Mouse (Mus musculus): ENCODE measurements around the gene Creld2. TPM values are rescaled to one million over a fixed set of nuclear protein-coding genes. Genes with fewer than 3 reads are reported as not detected.

Creld2 gene
- total and polyA plus RNA-seq, 2 experiments, result 32.6 to 51.4 TPM

GRCm38 (mm10) chr15:88861772-88862622, 42.6 kb downstream of the Creld2 start, which contains the start of gene Pim3:
Gene Pim3 (plus strand): TSS chr15:88862186.
- Histone ChIP-seq H3K4me3 (ENCODE audit: insufficient read depth, low read depth, low read length) (peak within 1 kb of the TSS; percentile 97), H3K9ac (ENCODE audit: low read depth, low read length) (peak within 1 kb of the TSS; percentile 100), H3K27ac (replicated peaks; ENCODE audit: insufficient read depth, low read depth, low read length) (peak within 1 kb of the TSS; percentile 88), H3K79me2 (ENCODE audit: control insufficient read depth, insufficient read depth, low read length) (peaks cover 18% of the 10 kb centered on the region), H3K4me1 (ENCODE audit: control insufficient read depth, insufficient read depth, low read length) (peaks cover 37% of the 10 kb centered on the region), H3K36me3 (ENCODE audit: control insufficient read depth, insufficient read depth, low read length) (peaks cover 18% of the 10 kb centered on the region), H3K27me3 (ENCODE audit: control insufficient read depth, insufficient read depth, low read length) (no peaks in the 10 kb centered on the region)
- WGBS, result under 1% methylated on average over 107 of the region's 107 CpGs
- TF ChIP-seq CTCF (IDR thresholded peaks at IDR 0.05; ENCODE audit: low read depth, low read length) (0 out of 2 replicates have a peak, but pooled peaks have one; percentile 10), POLR2A (IDR thresholded peaks at IDR 0.05; ENCODE audit: extremely low read depth, insufficient read depth, low read length) (peak; percentile 96)
- DNase-seq (ENCODE audit: extremely low read depth, low read depth, low spot score), result peak; percentile 92

- H3K4me3 ChIP-seq (ENCODE audit: insufficient read depth, low read depth, low read length), result peak overlapping the region; percentile 97
- no peak for DNase-seq (ENCODE audit: extremely low read depth, low read depth, low spot score)
- under 1% methylated on average over 98 of the region's 98 CpGs for WGBS
- peaks cover 18% of the 10 kb centered on the region for H3K36me3 ChIP-seq (ENCODE audit: control insufficient read depth, insufficient read depth, low read length)
- no peaks in the 10 kb centered on the region for H3K27me3 ChIP-seq (ENCODE audit: control insufficient read depth, insufficient read depth, low read length)
- 0 out of 2 replicates have a peak, but pooled peaks have one; percentile 1 for TF ChIP-seq CTCF (IDR thresholded peaks at IDR 0.05; ENCODE audit: low read depth, low read length)
- TF ChIP-seq POLR2A (IDR thresholded peaks at IDR 0.05; ENCODE audit: extremely low read depth, insufficient read depth, low read length), result no peak
- peaks cover 18% of the 10 kb centered on the region for H3K79me2 ChIP-seq (ENCODE audit: control insufficient read depth, insufficient read depth, low read length)
- peaks cover 34% of the 10 kb centered on the region for H3K4me1 ChIP-seq (ENCODE audit: control insufficient read depth, insufficient read depth, low read length)
- H3K27ac ChIP-seq (replicated peaks; ENCODE audit: insufficient read depth, low read depth, low read length), result peak overlapping the region; percentile 88
- H3K9ac ChIP-seq (ENCODE audit: low read depth, low read length), result peak overlapping the region; percentile 100
These were observed 43.6 kb downstream of the Creld2 start for GRCm38 (mm10) chr15:88862881-88863694.

GRCm38 (mm10) chr15:88863695-88864231, 44.3 kb downstream of the Creld2 start:
- TF ChIP-seq CTCF (IDR thresholded peaks at IDR 0.05; ENCODE audit: low read depth, low read length) (no peak), POLR2A (IDR thresholded peaks at IDR 0.05; ENCODE audit: extremely low read depth, insufficient read depth, low read length) (0 out of 2 replicates have a peak, but pooled peaks have one; percentile 39)
- peaks cover 18% of the 10 kb centered on the region for H3K36me3 ChIP-seq (ENCODE audit: control insufficient read depth, insufficient read depth, low read length)
- peaks cover 18% of the 10 kb centered on the region for H3K79me2 ChIP-seq (ENCODE audit: control insufficient read depth, insufficient read depth, low read length)
- WGBS, result under 1% methylated on average over 21 of the region's 39 CpGs
- peak overlapping the region; percentile 88 for H3K27ac ChIP-seq (replicated peaks; ENCODE audit: insufficient read depth, low read depth, low read length)
- H3K9ac ChIP-seq (ENCODE audit: low read depth, low read length), result peak overlapping the region; percentile 100
- H3K4me1 ChIP-seq (ENCODE audit: control insufficient read depth, insufficient read depth, low read length), result peaks cover 35% of the 10 kb centered on the region
- H3K27me3 ChIP-seq (ENCODE audit: control insufficient read depth, insufficient read depth, low read length), result no peaks in the 10 kb centered on the region
- peak overlapping the region; percentile 97 for H3K4me3 ChIP-seq (ENCODE audit: insufficient read depth, low read depth, low read length)
- DNase-seq (ENCODE audit: extremely low read depth, low read depth, low spot score), result peak; percentile 94

- DNase-seq (ENCODE audit: extremely low read depth, low read depth, low spot score), result peak; percentile 88
- Histone ChIP-seq H3K9ac (ENCODE audit: low read depth, low read length) (peak overlapping the region; percentile 100), H3K27ac (replicated peaks; ENCODE audit: insufficient read depth, low read depth, low read length) (peak overlapping the region; percentile 88), H3K4me1 (ENCODE audit: control insufficient read depth, insufficient read depth, low read length) (peaks cover 32% of the 10 kb centered on the region), H3K36me3 (ENCODE audit: control insufficient read depth, insufficient read depth, low read length) (peaks cover 18% of the 10 kb centered on the region), H3K4me3 (ENCODE audit: insufficient read depth, low read depth, low read length) (peak overlapping the region; percentile 97), H3K27me3 (ENCODE audit: control insufficient read depth, insufficient read depth, low read length) (no peaks in the 10 kb centered on the region), H3K79me2 (ENCODE audit: control insufficient read depth, insufficient read depth, low read length) (peaks cover 18% of the 10 kb centered on the region)
- WGBS, result 5% methylated on average over 22 of the region's 22 CpGs
- TF ChIP-seq CTCF (IDR thresholded peaks at IDR 0.05; ENCODE audit: low read depth, low read length), result no peak
- TF ChIP-seq POLR2A (IDR thresholded peaks at IDR 0.05; ENCODE audit: extremely low read depth, insufficient read depth, low read length), result 0 out of 2 replicates have a peak, but pooled peaks have one; percentile 1
These were observed 45.0 kb downstream of the Creld2 start for GRCm38 (mm10) chr15:88864270-88865030.

GRCm38 (mm10) chr15:88865061-88865460, 45.6 kb downstream of the Creld2 start:
- WGBS, result 50% methylated on average over 14 of the region's 14 CpGs
- peaks cover 18% of the 10 kb centered on the region for H3K36me3 ChIP-seq (ENCODE audit: control insufficient read depth, insufficient read depth, low read length)
- H3K79me2 ChIP-seq (ENCODE audit: control insufficient read depth, insufficient read depth, low read length), result peaks cover 18% of the 10 kb centered on the region
- peaks cover 38% of the 10 kb centered on the region for H3K4me1 ChIP-seq (ENCODE audit: control insufficient read depth, insufficient read depth, low read length)
- H3K4me3 ChIP-seq (ENCODE audit: insufficient read depth, low read depth, low read length), result peak overlapping the region; percentile 97
- peak overlapping the region; percentile 88 for H3K27ac ChIP-seq (replicated peaks; ENCODE audit: insufficient read depth, low read depth, low read length)
- TF ChIP-seq CTCF (IDR thresholded peaks at IDR 0.05; ENCODE audit: low read depth, low read length) (0 out of 2 replicates have a peak, but pooled peaks have one; percentile 1), POLR2A (IDR thresholded peaks at IDR 0.05; ENCODE audit: extremely low read depth, insufficient read depth, low read length) (no peak)
- no peaks in the 10 kb centered on the region for H3K27me3 ChIP-seq (ENCODE audit: control insufficient read depth, insufficient read depth, low read length)
- DNase-seq (ENCODE audit: extremely low read depth, low read depth, low spot score), result no peak
- peak overlapping the region; percentile 100 for H3K9ac ChIP-seq (ENCODE audit: low read depth, low read length)

Measured in liver, adult 2 months (tissue).